ENCODE assay signal across 14 mouse cellular contexts in genomic region chr4:74319313-74319712, GRCm38 (mm10).
"Had no signal": no experiment of that assay in that cellular context is flagged by ENCODE, and none has a peak within 500 bp of the region (broad histone marks: within the 10 kb centered on the region; RNA-seq: fewer than 3 reads in every experiment).

No protein-coding gene starts in this region.

- H3K4me3 ChIP-seq: liver, embryonic 15.5 days; lung, embryonic 15.5 days; megakaryocyte, embryonic 14.5 days; midbrain, embryonic 13.5 days; midbrain, embryonic 15.5 days; neural tube, embryonic 12.5 days had no signal

- H3K4me1 ChIP-seq: liver, embryonic 15.5 days; lung, embryonic 15.5 days; megakaryocyte, embryonic 14.5 days; midbrain, embryonic 13.5 days; midbrain, embryonic 15.5 days; neural tube, embryonic 12.5 days had no signal

- H3K9me3 ChIP-seq: liver, embryonic 15.5 days; lung, embryonic 15.5 days; megakaryocyte, embryonic 14.5 days; midbrain, embryonic 13.5 days; midbrain, embryonic 15.5 days; neural tube, embryonic 12.5 days had no signal

- H3K36me3 ChIP-seq: lung, embryonic 15.5 days had no signal

- H3K27ac ChIP-seq: liver, embryonic 15.5 days; lung, embryonic 15.5 days; midbrain, embryonic 13.5 days; midbrain, embryonic 15.5 days; neural tube, embryonic 12.5 days had no signal

- DNase-seq: liver, postnatal 0 days; lung, adult 2 months; lung, postnatal 14 days; lung, postnatal 4 days; right cerebral cortex, postnatal 14 days; thymus, adult 18-20 months; thymus, postnatal 14 days; thymus, postnatal 36 days had no signal

- H3K9ac ChIP-seq: liver, embryonic 15.5 days; liver, postnatal 0 days; lung, embryonic 15.5 days; midbrain, embryonic 13.5 days; midbrain, embryonic 15.5 days; neural tube, embryonic 12.5 days had no signal

- H3K27me3 ChIP-seq: liver, embryonic 15.5 days; lung, embryonic 15.5 days; megakaryocyte, embryonic 14.5 days; midbrain, embryonic 13.5 days; midbrain, embryonic 15.5 days; neural tube, embryonic 12.5 days had no signal
